Mouse (Mus musculus) left cerebral cortex, postnatal 14 days (tissue): ENCODE data around the gene Gpr153. TPM values are rescaled to one million over a fixed set of nuclear protein-coding genes. Genes with fewer than 3 reads are reported as not detected.
"Not testable (repeated sequence)": the region's sequence is repeated elsewhere in the genome, so short reads cannot be mapped to it uniquely, and the experiment has no call there.

ENCODE experiments used
- DNase-seq, 2 experiments: peaks; one replicate each; pipeline ENCODE4 v3.0.0; 2021 to 2022; ENCODE audit warnings: low spot score in 2 of 2, mixed read lengths in 1 of 2
- intact Hi-C: fragments of 180-260 bp; cut with DNase I; formaldehyde crosslinking; loops from one replicate; pipeline ENCODE4 v1.15.1; 2025
- long read RNA-seq, 2 experiments: library from polyadenylated mRNA; stranded (forward); transcript quantifications; one replicate each; pipeline ENCODE4 v2.0.0; 2021
- total RNA-seq, 2 experiments: library from RNA; stranded (reverse); gene quantifications; 2 replicates each; pipeline ENCODE4 v1.2.3; 2021

Gene Gpr153
- 10 to 100 TPM; 31.2 to 31.6 TPM for total RNA-seq
- long read RNA-seq, experiment 1, transcript Gpr153-203 (6 exons, 3,777 nt): minor isoform, 6 of 25 reads
- long read RNA-seq, experiment 1, transcript Gpr153-202 (6 exons, 3,838 nt): major isoform, 8 of 25 reads
- long read RNA-seq, experiment 1, partial matches to known transcripts: 9 of 25 reads
- long read RNA-seq, experiment 1, other reads (novel, unspliced or antisense): 2 of 25 reads
- long read RNA-seq, experiment 2, transcript Gpr153-203 (6 exons, 3,777 nt): major isoform, 15 of 42 reads
- long read RNA-seq, experiment 2, transcript Gpr153-202 (6 exons, 3,838 nt): minor isoform, 14 of 42 reads
- long read RNA-seq, experiment 2, partial matches to known transcripts: 10 of 42 reads
- long read RNA-seq, experiment 2, other reads (novel, unspliced or antisense): 3 of 42 reads

- DNase-seq: peak in 1 of 2 experiments; percentile 58
- intact Hi-C loops: no loop called here
Measured at GRCm38 (mm10) chr4:152273621-152274236, at the start of gene Gpr153. Gene Gpr153 (plus strand): TSS chr4:152274232.

- DNase-seq: peak; percentile 67 to 88
- intact Hi-C loops: loop anchor here (5.0 kb wide), 1 partner anchor 35 kb away; no protein-coding TSS in a partner anchor
Measured at GRCm38 (mm10) chr4:152226901-152227486, 47.0 kb upstream of the Gpr153 start.

- no peak for DNase-seq
- intact Hi-C loops: loop anchor here (5.0 kb wide), 1 partner anchor 34 kb away; no protein-coding TSS in a partner anchor
Measured at GRCm38 (mm10) chr4:152227749-152228527, 46.1 kb upstream of the Gpr153 start.

DNA sequence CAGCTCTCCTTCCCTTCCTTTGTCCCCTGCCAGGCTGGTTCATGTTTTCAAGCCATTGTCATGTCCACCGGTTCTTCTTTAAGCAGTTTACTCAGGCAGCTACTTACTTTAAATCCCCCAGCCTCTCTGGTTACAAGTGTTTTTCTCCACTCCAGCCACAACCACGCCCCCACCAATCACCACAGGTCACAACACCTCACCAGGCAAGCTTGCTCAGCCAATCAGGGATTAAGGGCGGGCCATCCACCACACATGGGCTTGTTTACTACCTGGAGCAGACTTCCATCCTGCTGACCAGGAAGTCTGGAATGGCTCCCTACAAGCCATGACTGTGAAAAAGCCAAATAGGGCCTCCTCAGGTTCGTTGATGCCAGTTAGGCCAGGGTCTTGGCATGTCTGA lies 43.7 kb upstream of the Gpr153 start:
- intact Hi-C loops, DNase-seq: not testable (repeated sequence)

DNA sequence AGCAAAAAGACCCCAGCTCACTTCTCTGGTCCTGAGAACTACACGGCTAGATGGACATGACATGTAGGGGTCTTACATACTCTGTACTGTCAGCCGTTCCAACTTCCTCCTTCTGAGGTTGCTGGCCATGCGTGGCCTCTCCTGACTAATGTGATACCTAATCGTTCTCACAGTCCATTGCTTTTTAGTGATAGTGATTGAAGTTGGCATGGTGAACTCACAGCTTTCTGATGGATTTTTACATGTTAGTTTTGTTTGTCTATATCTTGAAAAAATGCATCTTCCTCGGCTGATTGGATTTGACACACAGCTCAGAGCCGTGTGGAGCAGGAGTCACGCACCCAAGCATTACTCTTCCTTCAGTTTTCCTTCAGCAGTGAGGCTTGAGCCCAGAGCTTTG lies 42.7 kb upstream of the Gpr153 start:
- intact Hi-C loops: no loop called here

GRCm38 (mm10) chr4:152232411-152232903 lies 41.6 kb upstream of the Gpr153 start:
- intact Hi-C loops: no loop called here
- no peak for DNase-seq

More for the DNA sequence above, 42.7 kb upstream of the Gpr153 start:
- no peak for DNase-seq

- intact Hi-C loops: no loop called here
Measured at GRCm38 (mm10) chr4:152239974-152240373, 34.1 kb upstream of the Gpr153 start.

DNA sequence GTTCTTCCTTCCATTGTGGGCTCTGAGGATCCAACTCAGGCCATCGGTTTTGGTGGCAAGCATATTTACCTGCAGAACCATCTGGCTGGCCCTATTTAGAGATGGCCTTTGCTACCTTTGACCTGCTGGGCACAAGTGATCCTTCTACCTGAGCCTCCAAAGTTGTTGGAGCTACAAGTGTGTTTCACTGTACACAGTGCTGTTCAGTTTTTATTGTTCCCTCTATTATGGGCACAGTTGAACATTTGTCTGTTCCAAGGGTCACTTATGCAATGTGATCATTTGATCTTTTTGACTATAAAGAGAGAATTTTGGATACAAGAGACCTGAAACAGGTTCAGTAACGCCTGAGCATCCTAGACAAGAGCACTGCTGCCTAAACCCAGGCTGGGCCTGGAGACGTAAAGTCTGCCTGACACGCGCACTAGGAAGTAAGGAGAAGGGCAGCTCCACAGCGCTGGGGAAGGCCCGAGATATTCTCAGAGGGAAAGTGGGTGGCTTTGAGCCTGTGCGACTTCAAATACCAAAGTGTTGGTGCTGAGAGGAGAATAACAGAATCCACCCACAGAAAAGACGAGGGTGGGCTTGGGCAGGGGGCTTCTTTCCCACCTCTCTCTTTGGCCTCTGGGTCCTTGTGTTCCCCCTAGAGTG lies 30.7 kb upstream of the Gpr153 start:
- DNase-seq: peak in 1 of 2 experiments; percentile 46
- intact Hi-C loops: no loop called here

More at GRCm38 (mm10) chr4:152239974-152240373, 34.1 kb upstream of the Gpr153 start:
- DNase-seq: no peak

DNA sequence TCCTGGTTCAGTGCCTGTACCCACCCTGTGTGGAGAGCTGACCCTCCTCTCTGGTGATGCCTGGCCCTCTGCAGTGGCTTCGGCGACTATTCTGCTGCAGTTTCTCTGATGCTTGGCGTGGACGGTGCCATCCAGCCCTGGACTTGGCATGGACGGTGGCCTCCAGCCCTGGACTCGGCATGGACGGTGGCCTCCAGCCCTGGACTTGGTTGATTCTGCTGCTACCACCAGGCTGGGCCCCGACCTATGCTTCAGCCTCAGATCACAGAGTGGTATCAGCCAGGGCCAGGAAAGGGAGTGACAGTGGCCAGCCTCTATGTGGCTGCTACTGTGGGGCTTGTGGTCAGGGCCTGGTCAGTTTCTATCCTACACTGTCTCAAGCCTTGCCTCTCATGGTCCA lies 30.1 kb upstream of the Gpr153 start:
- intact Hi-C loops: no loop called here
- no peak for DNase-seq

DNA sequence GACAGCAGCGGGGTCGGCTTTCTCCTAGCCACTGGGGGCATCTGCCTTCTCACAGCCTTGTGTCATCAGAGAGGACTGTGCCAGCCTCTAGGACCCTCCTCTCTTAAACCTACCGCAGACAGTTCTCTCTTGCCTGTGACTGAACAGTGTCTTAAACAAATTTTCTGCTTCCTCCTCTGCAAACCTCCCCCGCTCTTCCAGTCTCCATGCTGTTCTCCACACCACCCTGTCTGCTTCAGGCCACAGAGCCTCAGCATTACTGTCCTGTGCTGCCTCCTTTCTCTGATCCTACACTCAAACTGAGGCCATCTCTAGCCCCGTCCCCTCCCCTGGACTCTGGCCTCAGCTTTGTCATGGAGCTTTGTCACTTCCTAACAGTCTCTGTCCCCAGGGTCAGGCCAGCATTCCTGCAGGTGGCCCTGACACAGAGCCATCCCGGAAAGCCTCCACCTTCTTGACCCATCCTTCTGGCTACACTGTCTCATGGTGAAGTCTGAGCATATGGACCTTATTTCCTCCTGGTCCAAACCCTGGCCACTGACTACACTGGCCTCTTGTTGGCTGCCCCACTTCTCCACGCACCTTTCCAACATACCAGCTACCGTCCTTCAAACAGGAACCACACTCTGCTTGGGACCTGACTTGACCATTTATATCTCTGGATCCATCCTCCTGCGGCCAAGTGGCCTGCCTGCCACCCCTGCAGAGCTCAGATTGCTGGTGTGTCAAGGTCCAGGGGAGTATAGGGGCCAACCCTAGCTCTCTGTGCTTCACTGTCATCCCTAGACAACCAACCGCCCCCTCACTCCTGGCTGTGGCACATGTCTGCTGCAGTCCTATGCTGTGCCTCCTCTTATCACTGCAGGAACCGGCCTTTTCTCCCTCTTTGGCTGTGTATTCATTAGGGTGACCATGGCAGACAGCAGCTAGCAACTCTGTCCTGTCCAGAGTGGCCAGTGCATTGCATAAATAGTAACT lies 29.2 kb upstream of the Gpr153 start:
- no peak for DNase-seq
- intact Hi-C loops: no loop called here

- intact Hi-C loops: no loop called here
- peak; percentile 80 to 84 for DNase-seq
Measured at GRCm38 (mm10) chr4:152246011-152246410, 28.0 kb upstream of the Gpr153 start.

- intact Hi-C loops: no loop called here
- DNase-seq: no peak
Measured at GRCm38 (mm10) chr4:152247195-152247594, 26.8 kb upstream of the Gpr153 start.

DNA sequence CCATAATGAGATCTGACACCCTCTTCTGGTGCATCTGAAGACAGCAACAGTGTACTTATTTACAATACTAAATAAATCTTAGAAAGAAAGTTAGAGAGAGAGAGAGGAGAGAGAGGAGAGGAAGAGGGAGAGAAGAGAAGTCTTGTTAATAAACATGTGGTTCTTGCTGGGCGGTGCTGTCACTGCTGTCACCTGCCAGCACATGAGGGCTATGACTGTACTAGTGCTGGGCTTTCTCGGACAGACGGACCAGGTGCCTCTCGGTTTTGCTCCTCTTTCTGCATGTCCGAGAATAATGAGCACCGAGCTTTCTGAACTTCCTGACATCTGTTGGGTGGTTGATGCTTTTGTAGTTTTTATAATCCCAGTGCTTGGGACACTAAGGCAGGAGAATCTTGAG lies 23.4 kb upstream of the Gpr153 start:
- no peak for DNase-seq
- intact Hi-C loops: no loop called here

GRCm38 (mm10) chr4:152253183-152253759 lies 20.8 kb upstream of the Gpr153 start:
- intact Hi-C loops: no loop called here

GRCm38 (mm10) chr4:152257070-152257469 lies 17.0 kb upstream of the Gpr153 start:
- peak; percentile 74 to 84 for DNase-seq
- intact Hi-C loops: no loop called here

More at GRCm38 (mm10) chr4:152253183-152253759, 20.8 kb upstream of the Gpr153 start:
- no peak for DNase-seq

DNA sequence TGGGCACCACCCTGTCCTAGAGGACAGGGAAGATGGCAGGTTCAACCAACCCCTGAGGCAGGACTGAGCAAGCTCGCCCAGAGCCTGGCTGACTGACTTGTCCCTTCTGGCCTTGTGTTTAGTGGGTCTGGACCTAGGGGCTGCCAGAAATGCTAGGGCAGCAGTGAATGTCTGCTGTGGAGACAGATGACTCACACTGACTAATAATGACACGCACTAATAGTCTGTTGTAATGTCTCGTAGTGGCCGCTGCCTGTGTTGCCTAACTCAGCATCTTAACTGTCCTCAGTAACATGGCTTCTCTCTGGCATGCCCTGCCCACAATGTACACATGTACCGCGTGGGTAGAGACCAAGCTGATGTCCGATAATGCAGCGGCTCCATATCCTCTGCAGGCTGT lies 13.6 kb upstream of the Gpr153 start:
- intact Hi-C loops: loop anchor here (5.0 kb wide), 1 partner anchor 33 kb away; no protein-coding TSS in a partner anchor
- no peak for DNase-seq

DNA sequence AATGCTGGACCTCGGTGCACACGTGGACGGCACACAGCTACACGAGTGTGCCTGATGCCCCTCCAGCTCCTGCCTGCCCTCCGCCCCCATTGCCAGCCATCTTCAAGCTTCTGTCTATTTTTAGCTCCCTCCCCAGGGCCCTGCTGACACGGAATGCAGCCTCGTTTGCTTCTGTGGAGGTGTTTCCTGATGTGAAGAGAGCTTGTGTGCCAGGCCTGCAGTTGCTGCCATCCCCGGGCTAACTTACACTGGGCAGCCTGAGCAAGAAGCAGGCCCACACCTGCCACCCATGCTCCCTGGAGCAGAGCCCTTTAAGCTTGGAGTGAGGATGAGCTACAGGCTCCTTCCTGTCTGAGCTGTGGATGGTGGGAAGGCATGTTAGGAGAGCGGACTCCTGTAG lies 11.8 kb upstream of the Gpr153 start:
- intact Hi-C loops: loop anchor here (5.0 kb wide), 1 partner anchor 35 kb away; no protein-coding TSS in a partner anchor
- no peak for DNase-seq
